Mouse (Mus musculus) cerebellum, adult 2 months (tissue): ENCODE results near the gene Bcl11b.

Experiments used
- CTCF ChIP-seq: fragments of 200-500 bp; IDR thresholded peaks from 2 replicates; pipeline ENCODE4 v1.5.1; 2011; ENCODE audit warnings: low read depth, mild to moderate bottlenecking, control low read depth, low read length, moderate library complexity, borderline replicate concordance; ENCODE audit not compliant: insufficient read depth
- POLR2A ChIP-seq: fragments of 200-500 bp; IDR thresholded peaks from 2 replicates; pipeline ENCODE4 v1.6.1; 2011; ENCODE audit warnings: low read length, control low read depth, borderline replicate concordance; ENCODE audit not compliant: insufficient read depth

DNA sequence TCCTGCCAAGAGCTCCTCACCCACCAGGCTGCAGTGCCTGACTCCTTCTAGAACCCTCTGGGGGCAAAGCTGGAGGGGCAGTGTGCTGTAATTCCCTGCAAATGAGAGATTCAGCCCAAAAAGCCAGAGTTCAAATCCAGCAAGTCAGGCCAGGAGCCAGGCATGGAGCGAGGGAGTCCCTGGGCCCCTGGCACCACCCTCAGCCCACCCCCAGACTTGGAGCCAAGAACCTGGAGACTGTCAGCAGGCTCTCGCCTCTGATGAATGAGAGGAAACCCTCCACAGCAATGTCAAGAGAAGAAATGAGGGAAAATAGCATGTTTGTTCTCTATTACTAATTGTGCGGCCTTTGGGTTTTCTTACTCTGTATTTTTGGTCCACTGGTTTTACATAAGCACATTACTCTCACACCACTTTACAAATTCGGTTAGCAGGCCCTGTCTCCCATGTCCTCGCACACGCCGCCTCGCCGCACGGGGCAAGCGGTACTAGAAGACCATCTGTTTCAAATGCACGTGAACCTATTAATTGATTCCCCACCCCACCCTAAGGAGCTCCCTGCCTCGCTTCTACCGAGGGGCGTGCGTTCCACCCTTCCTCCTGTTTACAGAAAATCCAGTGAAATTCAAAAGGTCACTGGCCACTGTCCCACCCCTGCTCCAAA is 124.2 kb downstream of the Bcl11b start:
- TF ChIP-seq CTCF (no peak), POLR2A (no peak)
